Mouse (Mus musculus) liver, embryonic 13.5 days (tissue): ENCODE measurements at regions not wholly inside any gene's neighbourhood (a gene's known extent, or its start where the extent isn't known, plus 50 kb on each side); places are given as distances from the start of the nearest gene placed in this dataset.
"Not testable (repeated sequence)": the region's sequence is repeated elsewhere in the genome, so short reads cannot be mapped to it uniquely, and the experiment has no call there.

ENCODE experiments used
- ATAC-seq: fragments of 200-750 bp; cut with Nextera tagmentation; 2 replicates; pipeline ENCODE4 v1.8.0; 2017; ENCODE audit warnings: low read depth, mild to moderate bottlenecking, moderate number of reproducible peaks, moderate library complexity
- DNase-seq: peaks from one replicate; pipeline ENCODE4 v3.0.0; 2022
- H3K27ac ChIP-seq: fragments of 300-500 bp; sonication (generic); 2 replicates; pipeline ENCODE4 v1.5.1; 2015; ENCODE audit warnings: moderate library complexity, mild to moderate bottlenecking, inconsistent platforms
- H3K27me3 ChIP-seq: fragments of 300-500 bp; sonication (generic); 2 replicates; pipeline ENCODE4 v1.6.1; 2015; ENCODE audit warnings: mild to moderate bottlenecking, inconsistent platforms
- H3K36me3 ChIP-seq: fragments of 300-500 bp; sonication (generic); 2 replicates; pipeline ENCODE4 v1.6.1; 2015; ENCODE audit warnings: mild to moderate bottlenecking, inconsistent platforms
- H3K4me1 ChIP-seq: fragments of 300-500 bp; sonication (generic); replicated peaks from 2 replicates; pipeline ENCODE4 v1.6.1; 2015; ENCODE audit warnings: inconsistent platforms
- H3K4me2 ChIP-seq: fragments of 300-500 bp; sonication (generic); 2 replicates; pipeline ENCODE4 v1.6.1; 2015; ENCODE audit warnings: inconsistent platforms, mild to moderate bottlenecking, moderate library complexity
- H3K4me3 ChIP-seq: fragments of 300-500 bp; sonication (generic); replicated peaks from 2 replicates; pipeline ENCODE4 v1.5.1; 2015; ENCODE audit warnings: mild to moderate bottlenecking, inconsistent platforms
- H3K9ac ChIP-seq: fragments of 300-500 bp; sonication (generic); 2 replicates; pipeline ENCODE4 v1.6.1; 2015; ENCODE audit warnings: mild to moderate bottlenecking, inconsistent platforms
- H3K9me3 ChIP-seq: fragments of 300-500 bp; sonication (generic); replicated peaks from 2 replicates; pipeline ENCODE4 v1.6.1; 2016; ENCODE audit warnings: inconsistent platforms
- WGBS: fragments of 180-500 bp; shearing (Covaris S2); methylation state at CpG from one replicate; pipeline ENCODE4 v1.1.7; 2015; ENCODE audit not compliant: insufficient replicate concordance; 5-methylcytosine and 5-hydroxymethylcytosine counted together

GRCm38 (mm10) chr1:95468772-95469171, 155.3 kb downstream of the Fam174a start:
- 61% methylated on average over 2 of the region's 2 CpGs for WGBS
- Histone ChIP-seq H3K27ac (no peak overlapping the region), H3K4me2 (no peak overlapping the region), H3K9me3 (no peaks in the 10 kb centered on the region), H3K27me3 (no peaks in the 10 kb centered on the region), H3K4me3 (no peak overlapping the region), H3K9ac (no peak overlapping the region), H3K36me3 (no peaks in the 10 kb centered on the region), H3K4me1 (no peaks in the 10 kb centered on the region)
- ATAC-seq (no peak), DNase-seq (no peak)

DNA sequence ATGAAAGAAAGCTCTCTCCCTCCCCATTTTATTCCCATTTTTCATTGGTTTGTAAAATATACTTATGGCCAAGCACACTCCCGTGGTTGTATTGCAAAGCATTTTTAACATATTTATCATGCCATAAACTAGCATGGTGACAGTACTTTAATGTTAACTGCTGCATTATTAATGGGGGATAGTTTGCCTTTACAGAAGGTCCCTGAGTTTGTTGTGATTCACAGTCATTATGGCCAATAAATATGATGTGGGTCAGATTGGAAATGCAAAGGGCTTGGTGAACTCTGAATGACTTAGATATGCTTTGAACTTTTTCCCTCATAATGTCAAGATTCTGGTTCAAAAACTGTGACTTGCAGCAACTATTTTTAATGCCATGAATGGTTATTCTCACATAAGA, 157.1 kb downstream of the Fam174a start:
- H3K27ac ChIP-seq: no peak overlapping the region
- H3K27me3 ChIP-seq: no peaks in the 10 kb centered on the region
- H3K36me3 ChIP-seq: no peaks in the 10 kb centered on the region
- 48% methylated on average over 1 of the region's 1 CpGs for WGBS
- no peak overlapping the region for H3K4me2 ChIP-seq
- no peak overlapping the region for H3K4me3 ChIP-seq
- H3K9me3 ChIP-seq: no peaks in the 10 kb centered on the region
- H3K4me1 ChIP-seq: no peaks in the 10 kb centered on the region
- H3K9ac ChIP-seq: no peak overlapping the region
- ATAC-seq: no peak
- DNase-seq: no peak

- Histone ChIP-seq H3K9ac (no peak overlapping the region), H3K4me2 (no peak overlapping the region), H3K27ac (no peak overlapping the region), H3K36me3 (no peaks in the 10 kb centered on the region), H3K4me3 (no peak overlapping the region), H3K9me3 (no peaks in the 10 kb centered on the region), H3K27me3 (no peaks in the 10 kb centered on the region), H3K4me1 (no peaks in the 10 kb centered on the region)
- no peak for ATAC-seq
- no peak for DNase-seq
These were observed 174.4 kb downstream of the St8sia4 start for GRCm38 (mm10) chr1:95493004-95493403.

GRCm38 (mm10) chr1:95500671-95501070, 166.7 kb downstream of the St8sia4 start:
- H3K4me2 ChIP-seq, H3K4me3 ChIP-seq, H3K36me3 ChIP-seq, H3K27me3 ChIP-seq, H3K4me1 ChIP-seq, H3K27ac ChIP-seq, ATAC-seq, H3K9me3 ChIP-seq, DNase-seq, H3K9ac ChIP-seq: not testable (repeated sequence)

- no peak for ATAC-seq
- no peak overlapping the region for H3K4me2 ChIP-seq
- no peaks in the 10 kb centered on the region for H3K4me1 ChIP-seq
- DNase-seq: no peak
- no peaks in the 10 kb centered on the region for H3K36me3 ChIP-seq
- H3K27ac ChIP-seq: no peak overlapping the region
- H3K27me3 ChIP-seq: no peaks in the 10 kb centered on the region
- no peaks in the 10 kb centered on the region for H3K9me3 ChIP-seq
- no peak overlapping the region for H3K9ac ChIP-seq
- 80% methylated on average over 2 of the region's 2 CpGs for WGBS
- H3K4me3 ChIP-seq: no peak overlapping the region
These were observed 158.7 kb downstream of the St8sia4 start for GRCm38 (mm10) chr1:95508718-95509117.

GRCm38 (mm10) chr1:95528726-95529125, 138.6 kb downstream of the St8sia4 start:
- Histone ChIP-seq H3K4me1 (no peaks in the 10 kb centered on the region), H3K27me3 (no peaks in the 10 kb centered on the region), H3K9ac (no peak overlapping the region), H3K4me3 (no peak overlapping the region), H3K9me3 (no peaks in the 10 kb centered on the region), H3K36me3 (no peaks in the 10 kb centered on the region), H3K4me2 (no peak overlapping the region), H3K27ac (no peak overlapping the region)
- DNase-seq: no peak
- 58% methylated on average over 4 of the region's 4 CpGs for WGBS
- no peak for ATAC-seq

GRCm38 (mm10) chr1:95531017-95531416, 136.4 kb downstream of the St8sia4 start:
- Histone ChIP-seq H3K4me1 (no peaks in the 10 kb centered on the region), H3K4me2 (no peak overlapping the region), H3K4me3 (no peak overlapping the region), H3K27me3 (no peaks in the 10 kb centered on the region), H3K36me3 (no peaks in the 10 kb centered on the region), H3K9ac (no peak overlapping the region), H3K27ac (no peak overlapping the region), H3K9me3 (no peaks in the 10 kb centered on the region)
- 52% methylated on average over 3 of the region's 3 CpGs for WGBS
- DNase-seq (no peak), ATAC-seq (no peak)
